Mouse (Mus musculus) lung, embryonic 16.5 days (tissue): ENCODE data around the gene 2810004N23Rik. TPM values are rescaled to one million over a fixed set of nuclear protein-coding genes. Genes with fewer than 3 reads are reported as not detected.

ENCODE experiments used
- ATAC-seq: fragments of 200-750 bp; cut with Nextera tagmentation; 2 replicates; pipeline ENCODE4 v1.8.0; 2017; ENCODE audit warnings: low read depth, mild to moderate bottlenecking, moderate library complexity
- H3K27ac ChIP-seq: fragments of 300-500 bp; sonication (generic); 2 replicates; pipeline ENCODE4 v1.5.1; 2014; ENCODE audit warnings: mild to moderate bottlenecking, control low read depth, low read length
- H3K27me3 ChIP-seq: fragments of 300-500 bp; sonication (generic); 2 replicates; pipeline ENCODE4 v1.6.1; 2014; ENCODE audit warnings: low read depth, low read length, mixed read lengths; ENCODE audit not compliant: control insufficient read depth, insufficient read depth
- H3K36me3 ChIP-seq: fragments of 300-500 bp; sonication (generic); 2 replicates; pipeline ENCODE4 v1.6.1; 2014; ENCODE audit warnings: low read length; ENCODE audit not compliant: control insufficient read depth, insufficient read depth
- H3K4me1 ChIP-seq: fragments of 300-500 bp; sonication (generic); replicated peaks from 2 replicates; pipeline ENCODE4 v1.6.1; 2014; ENCODE audit warnings: low read length, mixed read lengths; ENCODE audit not compliant: control insufficient read depth, insufficient read depth
- H3K4me2 ChIP-seq: fragments of 300-500 bp; sonication (generic); 2 replicates; pipeline ENCODE4 v1.6.1; 2014; ENCODE audit warnings: low read depth, low read length, control low read depth
- H3K4me3 ChIP-seq: fragments of 300-500 bp; sonication (generic); 2 replicates; pipeline ENCODE4 v1.5.1; 2014; ENCODE audit warnings: mild to moderate bottlenecking, low read length, control low read depth
- H3K9ac ChIP-seq: fragments of 300-500 bp; sonication (generic); 2 replicates; pipeline ENCODE4 v1.6.1; 2014; ENCODE audit warnings: low read length, control low read depth
- H3K9me3 ChIP-seq: fragments of 300-500 bp; sonication (generic); 2 replicates; pipeline ENCODE4 v1.6.1; 2016; ENCODE audit warnings: low read length; ENCODE audit not compliant: control insufficient read depth
- WGBS: fragments of 180-500 bp; shearing (Covaris S2); extraction: QIAGEN DNeasy Blood & Tissue Kit; methylation state at CpG from one replicate; pipeline ENCODE4 v1.1.7; 2014; 5-methylcytosine and 5-hydroxymethylcytosine counted together
- polyA plus RNA-seq: library from polyadenylated mRNA; unstranded; fragments of >200 nt; fragmentation: Nextera tagmentation; extraction: Ambion mirVana; gene quantifications from 2 replicates; pipeline ENCODE4 v1.2.1, GENCODE M21; 2015

The 2810004N23Rik gene
- 39.5 and 42.7 TPM in 2 replicates for polyA plus RNA-seq

GRCm38 (mm10) chr8:124862321-124863162 is at the start of gene 2810004N23Rik, which contains the start of gene Gnpat:
2810004N23Rik (minus strand) TSS chr8:124863120.
Gnpat (plus strand) TSS chr8:124863033.
- peaks cover 24% of the 10 kb centered on the region for H3K4me1 ChIP-seq
- peak within 1 kb of the TSS; percentile 95 for H3K27ac ChIP-seq
- peak; percentile 99 for ATAC-seq
- H3K4me3 ChIP-seq: peak within 1 kb of the TSS; percentile 97
- peak within 1 kb of the TSS; percentile 89 for H3K4me2 ChIP-seq
- H3K27me3 ChIP-seq: no peaks in the 10 kb centered on the region
- H3K9ac ChIP-seq: peak within 1 kb of the TSS; percentile 99
- WGBS: under 1% methylated on average over 54 of the region's 55 CpGs
- peaks cover 16% of the 10 kb centered on the region for H3K36me3 ChIP-seq
- H3K9me3 ChIP-seq: no peaks in the 10 kb centered on the region

- H3K4me2 ChIP-seq: no peak overlapping the region
- peaks cover 42% of the 10 kb centered on the region for H3K36me3 ChIP-seq
- no peaks in the 10 kb centered on the region for H3K9me3 ChIP-seq
- no peaks in the 10 kb centered on the region for H3K4me1 ChIP-seq
- no peak for ATAC-seq
- H3K27ac ChIP-seq: no peak overlapping the region
- H3K9ac ChIP-seq: no peak overlapping the region
- 80% methylated on average over 17 of the region's 17 CpGs for WGBS
- no peaks in the 10 kb centered on the region for H3K27me3 ChIP-seq
- no peak overlapping the region for H3K4me3 ChIP-seq
Observed at GRCm38 (mm10) chr8:124911938-124912872, 49.3 kb upstream of the 2810004N23Rik start.

DNA sequence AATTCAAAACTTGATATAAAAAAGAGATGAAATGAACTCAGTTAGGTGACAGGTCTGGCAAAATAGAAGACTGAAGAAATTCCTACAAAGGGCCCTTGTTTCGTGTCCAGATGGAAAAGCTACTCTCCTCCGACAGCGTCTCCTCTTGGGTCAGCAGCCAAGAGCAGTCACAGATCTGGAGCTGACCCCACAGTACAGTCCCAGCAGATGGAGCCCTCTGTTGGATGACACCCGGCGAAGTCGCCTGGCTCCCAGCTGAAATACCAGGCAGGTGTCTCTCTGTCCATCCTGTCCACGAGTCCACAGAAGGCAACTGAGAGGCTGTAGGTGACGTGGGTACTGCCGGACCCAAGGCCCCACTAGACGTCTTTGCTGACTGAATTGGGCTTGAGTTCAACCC is 47.4 kb upstream of the 2810004N23Rik start:
- no peak overlapping the region for H3K9ac ChIP-seq
- peaks cover 50% of the 10 kb centered on the region for H3K36me3 ChIP-seq
- no peak for ATAC-seq
- H3K4me3 ChIP-seq: no peak overlapping the region
- no peaks in the 10 kb centered on the region for H3K27me3 ChIP-seq
- no peak overlapping the region for H3K4me2 ChIP-seq
- no peaks in the 10 kb centered on the region for H3K9me3 ChIP-seq
- H3K27ac ChIP-seq: no peak overlapping the region
- WGBS: 78% methylated on average over 10 of the region's 10 CpGs
- no peaks in the 10 kb centered on the region for H3K4me1 ChIP-seq

- no peak overlapping the region for H3K27ac ChIP-seq
- H3K27me3 ChIP-seq: no peaks in the 10 kb centered on the region
- H3K4me1 ChIP-seq: no peaks in the 10 kb centered on the region
- no peak overlapping the region for H3K9ac ChIP-seq
- no peak overlapping the region for H3K4me3 ChIP-seq
- ATAC-seq: no peak
- 89% methylated on average over 16 of the region's 16 CpGs for WGBS
- no peaks in the 10 kb centered on the region for H3K9me3 ChIP-seq
- H3K4me2 ChIP-seq: no peak overlapping the region
- H3K36me3 ChIP-seq: peaks cover 48% of the 10 kb centered on the region
Observed at GRCm38 (mm10) chr8:124909936-124910335, 47.0 kb upstream of the 2810004N23Rik start.

DNA sequence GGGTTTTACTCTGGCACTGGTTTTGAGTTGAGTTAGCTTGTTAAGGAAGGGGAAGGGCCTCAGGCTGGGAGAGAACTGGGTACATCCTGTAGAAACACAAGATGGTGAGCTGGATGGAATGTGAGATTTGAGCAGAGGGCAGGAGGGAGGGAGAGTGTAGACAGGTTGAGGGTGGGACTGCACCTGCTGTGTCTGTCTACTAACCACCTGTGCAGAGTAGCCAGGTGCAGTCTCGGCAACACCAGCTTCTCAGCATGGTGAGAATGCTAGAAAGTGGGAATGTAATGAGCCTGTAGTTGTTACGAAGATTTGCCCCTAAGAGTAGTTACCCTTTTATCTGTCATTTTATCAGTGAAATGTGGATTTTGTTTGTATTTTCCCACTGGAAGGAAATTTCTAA is 42.6 kb upstream of the 2810004N23Rik start:
- H3K4me3 ChIP-seq: no peak overlapping the region
- H3K4me2 ChIP-seq: no peak overlapping the region
- H3K27me3 ChIP-seq: no peaks in the 10 kb centered on the region
- no peak overlapping the region for H3K27ac ChIP-seq
- no peak for ATAC-seq
- no peaks in the 10 kb centered on the region for H3K4me1 ChIP-seq
- WGBS: 87% methylated on average over 2 of the region's 2 CpGs
- H3K9ac ChIP-seq: no peak overlapping the region
- no peaks in the 10 kb centered on the region for H3K9me3 ChIP-seq
- H3K36me3 ChIP-seq: peaks cover 48% of the 10 kb centered on the region

DNA sequence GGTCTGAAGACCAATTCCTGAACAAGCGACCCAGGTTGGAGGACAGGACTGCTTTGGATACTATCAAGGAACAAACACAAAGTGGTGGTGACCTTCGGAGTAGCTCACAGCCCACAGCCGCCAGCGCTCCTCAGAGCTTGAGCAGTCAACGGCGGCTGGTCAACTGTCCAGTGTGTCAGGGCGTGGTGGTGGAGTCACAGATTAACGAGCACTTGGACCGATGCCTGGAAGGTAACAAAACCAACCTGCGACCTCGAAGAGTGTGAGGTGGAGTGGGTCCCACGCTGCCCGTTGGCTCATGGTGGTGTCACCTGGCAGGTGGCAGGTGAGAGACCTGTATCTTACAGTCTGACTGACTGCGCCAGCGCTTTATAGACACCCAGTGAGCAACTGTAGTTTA is 40.3 kb upstream of the 2810004N23Rik start:
- peaks cover 40% of the 10 kb centered on the region for H3K36me3 ChIP-seq
- ATAC-seq: no peak
- H3K4me3 ChIP-seq: no peak overlapping the region
- WGBS: 90% methylated on average over 15 of the region's 15 CpGs
- H3K4me2 ChIP-seq: no peak overlapping the region
- H3K9me3 ChIP-seq: no peaks in the 10 kb centered on the region
- H3K4me1 ChIP-seq: peaks cover 7% of the 10 kb centered on the region
- H3K27ac ChIP-seq: no peak overlapping the region
- no peaks in the 10 kb centered on the region for H3K27me3 ChIP-seq
- H3K9ac ChIP-seq: no peak overlapping the region

DNA sequence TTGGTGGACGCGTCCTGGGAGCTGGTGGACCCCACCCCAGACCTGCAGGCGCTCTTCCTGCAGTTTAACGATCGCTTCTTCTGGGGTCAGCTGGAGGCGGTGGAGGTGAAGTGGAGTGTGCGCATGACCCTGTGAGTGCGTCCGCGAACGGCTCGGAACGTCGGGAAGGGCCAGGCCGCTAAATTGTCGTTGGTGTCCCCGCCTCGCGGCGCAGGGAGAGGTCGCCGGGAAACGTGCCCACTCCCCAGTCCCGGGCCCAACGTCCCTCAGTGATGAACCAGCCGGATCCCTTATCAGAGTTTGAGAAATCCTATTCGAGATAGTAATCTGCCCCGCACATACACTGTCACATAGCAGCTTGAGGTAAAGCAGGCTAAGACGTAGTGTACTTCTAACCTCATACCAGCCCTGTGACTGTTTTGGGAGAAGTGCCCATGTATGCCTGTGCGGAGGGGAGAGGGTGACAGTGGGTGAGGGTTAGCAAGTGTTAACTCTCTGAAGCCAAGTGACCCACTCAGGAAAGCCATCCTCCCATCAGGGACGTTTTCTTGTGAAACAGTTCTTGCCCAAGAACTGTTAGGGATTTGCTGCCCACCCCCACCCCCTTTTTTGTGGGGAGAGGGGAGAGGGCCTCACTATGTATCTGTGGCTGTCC is 35.5 kb upstream of the 2810004N23Rik start:
- ATAC-seq: no peak

GRCm38 (mm10) chr8:124897386-124898250 is 34.7 kb upstream of the 2810004N23Rik start, which contains the start of the genes Exoc8 and Sprtn:
Exoc8 (minus strand) TSS chr8:124897705.
Sprtn (plus strand) TSS chr8:124897886.
- Histone ChIP-seq H3K4me3 (peak within 1 kb of the TSS; percentile 95), H3K9ac (peak within 1 kb of the TSS; percentile 89), H3K27ac (peak within 1 kb of the TSS; percentile 86), H3K36me3 (peaks cover 31% of the 10 kb centered on the region), H3K4me2 (peak within 1 kb of the TSS; percentile 89), H3K27me3 (no peaks in the 10 kb centered on the region), H3K9me3 (no peaks in the 10 kb centered on the region), H3K4me1 (peaks cover 24% of the 10 kb centered on the region)
- WGBS: under 1% methylated on average over 104 of the region's 114 CpGs
- ATAC-seq: peak; percentile 88

More for the DNA sequence above, 35.5 kb upstream of the 2810004N23Rik start:
- no peaks in the 10 kb centered on the region for H3K27me3 ChIP-seq
- H3K4me3 ChIP-seq: peak overlapping the region; percentile 95
- peak overlapping the region; percentile 89 for H3K4me2 ChIP-seq
- H3K9me3 ChIP-seq: no peaks in the 10 kb centered on the region
- H3K36me3 ChIP-seq: peaks cover 35% of the 10 kb centered on the region
- peaks cover 24% of the 10 kb centered on the region for H3K4me1 ChIP-seq
- no peak overlapping the region for H3K27ac ChIP-seq
- WGBS: 3% methylated on average over 31 of the region's 31 CpGs
- peak overlapping the region; percentile 89 for H3K9ac ChIP-seq
